Mouse (Mus musculus): Measurements from ENCODE around the gene Slc10a7. TPM values are rescaled to one million over a fixed set of nuclear protein-coding genes. Genes with fewer than 3 reads are reported as not detected.

The Slc10a7 gene
- polyA plus RNA-seq, 1 experiment from 2014 or later: 22.8 TPM

DNA sequence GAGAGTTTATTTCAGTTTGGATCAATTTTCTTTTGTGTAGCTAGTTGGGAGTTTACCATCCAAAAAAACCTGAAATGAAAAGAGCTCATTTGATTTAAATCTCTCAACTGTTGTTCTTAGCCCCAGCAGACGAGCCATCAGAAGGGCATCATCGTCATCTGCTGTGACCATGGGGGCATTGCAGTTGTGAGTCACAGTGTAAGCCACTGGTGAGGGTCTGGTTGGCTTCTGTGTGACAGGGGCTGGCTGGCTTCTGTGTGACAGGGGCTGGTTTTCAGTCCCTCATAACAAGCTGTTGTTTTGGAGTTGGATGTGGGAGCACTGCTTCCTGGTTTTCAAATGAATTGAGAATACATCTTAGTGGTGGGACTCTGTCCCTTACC is 41.6 kb downstream of the Slc10a7 start:
- peaks cover 12% of the 10 kb centered on the region for H3K4me1 ChIP-seq
- no peak overlapping the region for H3K4me2 ChIP-seq (replicated peaks)
- WGBS: 57% methylated on average over 2 of the region's 2 CpGs
- H3K27ac ChIP-seq: no peak overlapping the region
- H3K9ac ChIP-seq: no peak overlapping the region
- no peaks in the 10 kb centered on the region for H3K9me3 ChIP-seq
- no peak for ATAC-seq (ENCODE audit: low FRiP score, low read depth)
- no peaks in the 10 kb centered on the region for H3K27me3 ChIP-seq
- H3K36me3 ChIP-seq: no peaks in the 10 kb centered on the region
- no peak overlapping the region for H3K4me3 ChIP-seq

DNA sequence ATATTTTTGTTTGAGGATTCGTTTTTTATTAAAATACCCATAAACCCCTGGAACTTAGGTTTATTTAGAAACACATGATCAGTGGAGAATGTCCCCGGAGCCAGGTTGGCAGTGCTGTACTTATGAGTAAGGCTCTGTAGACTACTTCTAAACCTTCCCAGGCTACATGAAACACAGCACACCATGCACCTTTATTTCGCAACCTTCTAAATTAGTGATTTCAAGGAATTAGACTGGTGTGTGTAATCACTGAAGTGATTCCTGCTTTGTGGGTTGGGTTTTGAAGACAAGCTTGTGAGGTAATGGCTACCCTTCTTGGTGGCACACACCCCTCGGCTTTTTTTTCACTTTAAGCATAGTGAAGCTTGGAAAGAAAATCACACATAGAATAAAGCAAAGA is 46.7 kb downstream of the Slc10a7 start:
- no peaks in the 10 kb centered on the region for H3K9me3 ChIP-seq
- no peaks in the 10 kb centered on the region for H3K36me3 ChIP-seq
- no peak overlapping the region for H3K27ac ChIP-seq
- no peak overlapping the region for H3K4me3 ChIP-seq
- H3K4me1 ChIP-seq: peaks cover 11% of the 10 kb centered on the region
- ATAC-seq (ENCODE audit: low FRiP score, low read depth): no peak
- no peaks in the 10 kb centered on the region for H3K27me3 ChIP-seq
- WGBS: 89% methylated on average over 4 of the region's 4 CpGs
- no peak overlapping the region for H3K9ac ChIP-seq
- H3K4me2 ChIP-seq (replicated peaks): no peak overlapping the region

DNA sequence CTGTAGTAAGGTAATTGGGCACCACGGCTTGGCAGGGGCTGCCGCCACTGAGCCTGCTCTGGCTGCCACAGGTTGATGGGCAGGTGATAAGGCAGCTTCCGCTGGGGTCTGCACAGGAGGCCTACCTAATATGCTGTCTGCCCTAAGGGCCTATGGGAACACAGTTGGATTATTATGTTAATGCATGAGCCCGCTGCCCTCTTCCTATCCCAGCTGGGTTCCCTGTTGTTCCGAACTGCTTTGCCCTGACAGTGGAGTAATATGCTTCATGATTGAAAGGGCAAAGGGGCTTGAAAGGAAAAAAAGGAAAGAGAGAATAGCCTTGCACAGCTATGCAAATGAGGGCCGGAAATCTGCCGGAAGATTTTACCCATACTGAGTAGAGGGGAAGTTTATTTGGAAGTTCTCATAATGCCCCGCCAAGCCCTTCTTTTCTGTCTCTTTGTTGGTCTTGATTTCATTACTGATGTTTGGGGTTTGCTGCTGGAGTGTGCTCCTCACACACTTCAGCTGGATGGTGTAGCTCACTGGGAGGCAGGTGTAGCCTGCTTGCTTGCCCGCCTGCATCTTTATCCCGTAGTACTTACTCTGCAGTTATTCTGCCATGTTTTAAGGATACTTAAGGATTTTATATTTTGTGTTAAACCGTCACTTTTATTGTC is 47.8 kb downstream of the Slc10a7 start:
- H3K4me1 ChIP-seq: peaks cover 9% of the 10 kb centered on the region; the same call in 1 of the 2 replicates
- H3K4me3 ChIP-seq: no peak overlapping the region
- no peak overlapping the region for H3K27ac ChIP-seq
- H3K4me2 ChIP-seq (replicated peaks): no peak overlapping the region
- H3K27me3 ChIP-seq: no peaks in the 10 kb centered on the region
- H3K36me3 ChIP-seq: peaks cover 5% of the 10 kb centered on the region
- no peak for ATAC-seq (ENCODE audit: low FRiP score, low read depth)
- 0 out of 2 replicates have a peak, but pooled peaks cover 4% of the 10 kb centered on the region for H3K9me3 ChIP-seq
- WGBS: 70% methylated on average over 11 of the region's 11 CpGs
- no peak overlapping the region for H3K9ac ChIP-seq

DNA sequence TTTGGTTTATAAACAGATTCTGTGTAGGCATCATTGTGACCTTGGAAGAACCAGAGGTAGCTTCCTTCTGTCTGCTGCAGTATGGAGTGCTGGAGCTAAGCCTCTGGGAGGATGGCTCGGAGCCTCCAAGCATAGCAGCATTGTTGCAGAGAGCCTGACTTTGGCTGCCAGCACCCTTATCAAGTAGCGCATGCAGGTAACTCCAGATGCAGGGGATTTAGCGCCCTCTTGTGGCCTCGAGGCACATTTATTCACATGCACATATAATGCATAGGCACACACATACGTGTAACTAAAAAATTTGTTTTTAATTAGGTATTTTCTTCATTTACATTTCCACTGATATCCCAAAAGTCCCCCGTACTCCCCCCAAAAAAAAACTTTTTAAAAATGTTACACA is 52.5 kb downstream of the Slc10a7 start:
- 92% methylated on average over 6 of the region's 6 CpGs for WGBS
- no peak for ATAC-seq (ENCODE audit: low FRiP score, low read depth)
- H3K4me1 ChIP-seq: peaks cover 9% of the 10 kb centered on the region; the same call in 1 of the 2 replicates
- no peak overlapping the region for H3K9ac ChIP-seq
- no peak overlapping the region for H3K4me3 ChIP-seq
- H3K27ac ChIP-seq: no peak overlapping the region
- no peak overlapping the region for H3K4me2 ChIP-seq (replicated peaks)
- 0 out of 2 replicates have a peak, but pooled peaks cover 4% of the 10 kb centered on the region for H3K9me3 ChIP-seq
- no peaks in the 10 kb centered on the region for H3K27me3 ChIP-seq
- H3K36me3 ChIP-seq: peaks cover 10% of the 10 kb centered on the region

DNA sequence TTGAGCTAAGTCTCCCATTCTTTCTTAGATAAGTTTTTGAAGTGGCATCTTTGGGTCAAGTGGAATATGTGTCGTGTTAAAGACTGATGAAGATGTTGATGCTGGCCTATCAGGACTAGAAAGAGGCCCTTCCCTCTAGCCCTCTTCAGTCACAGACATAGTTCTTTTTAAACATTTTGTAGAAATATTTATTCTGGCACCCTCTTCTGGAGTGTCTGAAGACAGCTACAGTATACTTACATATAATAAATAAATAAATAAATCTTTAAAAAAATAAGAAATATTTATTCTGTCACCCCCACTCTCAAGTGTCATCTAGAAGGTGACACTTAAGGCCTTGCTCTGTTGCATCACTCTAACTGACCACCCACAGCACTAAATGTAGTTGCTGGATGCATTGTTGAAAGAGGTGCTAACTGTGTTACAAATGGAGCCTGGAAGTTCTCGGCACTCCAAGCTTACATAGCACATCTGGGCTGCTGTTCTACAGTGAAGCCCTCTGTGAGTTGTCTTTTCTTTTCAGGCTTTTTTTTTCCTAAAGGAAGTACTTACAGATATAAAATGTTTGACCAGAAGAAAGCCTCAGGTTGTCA is 54.4 kb downstream of the Slc10a7 start:
- Histone ChIP-seq H3K4me1 (peaks cover 6% of the 10 kb centered on the region; the same call in 1 of the 2 replicates), H3K4me3 (no peak overlapping the region), H3K36me3 (peaks cover 10% of the 10 kb centered on the region), H3K9ac (no peak overlapping the region), H3K27me3 (no peaks in the 10 kb centered on the region), H3K9me3 (0 out of 2 replicates have a peak, but pooled peaks cover 4% of the 10 kb centered on the region), H3K4me2 (replicated peaks) (no peak overlapping the region), H3K27ac (no peak overlapping the region)
- no peak for ATAC-seq (ENCODE audit: low FRiP score, low read depth)
- 76% methylated on average over 2 of the region's 2 CpGs for WGBS

DNA sequence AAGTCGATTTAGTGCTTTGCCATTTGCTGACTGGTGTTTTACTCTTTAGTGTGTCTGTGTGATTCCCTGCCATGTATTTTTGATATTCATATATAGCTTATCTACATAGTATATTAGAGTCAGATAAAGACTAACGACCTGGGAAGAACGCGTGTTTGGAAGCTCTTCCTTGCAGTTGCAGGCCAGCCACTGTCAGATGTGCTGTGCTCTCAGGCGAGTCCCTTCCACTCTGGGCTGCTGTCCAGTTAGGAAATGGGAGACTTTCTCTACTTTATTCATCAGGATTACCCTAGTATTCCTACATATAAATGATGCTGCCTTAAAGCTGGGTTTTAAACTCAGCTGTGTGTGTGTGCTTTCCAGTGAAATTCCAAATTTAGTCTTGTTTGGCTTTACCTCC is 55.1 kb downstream of the Slc10a7 start:
- no peak for ATAC-seq (ENCODE audit: low FRiP score, low read depth)

DNA sequence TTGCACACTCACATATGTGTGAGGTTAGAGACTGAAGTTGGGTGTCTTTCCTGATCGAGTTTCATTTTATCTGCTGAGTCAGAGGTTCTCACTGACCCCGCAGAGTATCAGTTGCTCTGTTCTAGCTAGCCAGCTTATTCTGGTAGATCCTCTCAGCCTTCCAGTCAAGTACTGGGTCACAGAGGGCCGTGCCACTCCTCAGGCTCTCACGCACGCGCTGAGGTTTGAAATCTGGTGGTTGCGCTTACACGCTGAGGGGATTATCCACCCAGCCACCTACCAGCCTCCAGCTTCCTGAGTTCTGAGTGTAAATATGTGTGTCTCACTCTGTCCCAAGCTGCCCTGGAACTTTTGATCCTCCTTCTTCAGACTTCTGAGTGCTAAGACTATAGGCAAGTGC is 59.0 kb downstream of the Slc10a7 start:
- H3K9ac ChIP-seq: no peak overlapping the region
- peaks cover 5% of the 10 kb centered on the region for H3K36me3 ChIP-seq
- H3K27me3 ChIP-seq: no peaks in the 10 kb centered on the region
- 78% methylated on average over 8 of the region's 8 CpGs for WGBS
- H3K9me3 ChIP-seq: no peaks in the 10 kb centered on the region
- H3K4me2 ChIP-seq (replicated peaks): no peak overlapping the region
- ATAC-seq (ENCODE audit: low FRiP score, low read depth): no peak
- no peak overlapping the region for H3K27ac ChIP-seq
- peaks cover 13% of the 10 kb centered on the region for H3K4me1 ChIP-seq
- no peak overlapping the region for H3K4me3 ChIP-seq

More for the DNA sequence above, 55.1 kb downstream of the Slc10a7 start:
- H3K4me1 ChIP-seq: peaks cover 5% of the 10 kb centered on the region; the same call in 1 of the 2 replicates
- H3K27ac ChIP-seq: no peak overlapping the region
- H3K4me2 ChIP-seq (replicated peaks): no peak overlapping the region
- H3K9ac ChIP-seq: no peak overlapping the region
- H3K27me3 ChIP-seq: no peaks in the 10 kb centered on the region
- WGBS: 85% methylated on average over 5 of the region's 5 CpGs
- H3K4me3 ChIP-seq: no peak overlapping the region
- peaks cover 10% of the 10 kb centered on the region for H3K36me3 ChIP-seq
- H3K9me3 ChIP-seq: 0 out of 2 replicates have a peak, but pooled peaks cover 4% of the 10 kb centered on the region

DNA sequence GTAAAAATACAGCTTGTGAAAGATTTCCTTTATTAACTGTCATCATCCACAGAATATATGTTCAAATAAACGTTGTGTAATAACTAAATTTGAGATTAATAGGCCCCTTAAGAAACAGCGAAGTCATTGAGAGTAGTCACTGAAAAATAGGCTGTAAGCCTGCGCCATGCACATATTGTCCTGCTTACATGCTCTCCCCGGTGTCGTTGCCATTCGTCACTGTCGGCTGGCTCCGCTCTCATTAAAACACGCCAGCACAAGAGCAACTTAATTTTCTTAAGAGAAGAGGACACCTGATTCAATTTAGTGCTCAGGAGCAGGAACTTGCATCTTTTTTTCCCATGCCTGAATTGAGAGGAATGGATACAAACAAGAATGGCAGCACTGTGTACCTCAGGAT is 62.4 kb downstream of the Slc10a7 start:
- WGBS: 16% methylated on average over 9 of the region's 9 CpGs

DNA sequence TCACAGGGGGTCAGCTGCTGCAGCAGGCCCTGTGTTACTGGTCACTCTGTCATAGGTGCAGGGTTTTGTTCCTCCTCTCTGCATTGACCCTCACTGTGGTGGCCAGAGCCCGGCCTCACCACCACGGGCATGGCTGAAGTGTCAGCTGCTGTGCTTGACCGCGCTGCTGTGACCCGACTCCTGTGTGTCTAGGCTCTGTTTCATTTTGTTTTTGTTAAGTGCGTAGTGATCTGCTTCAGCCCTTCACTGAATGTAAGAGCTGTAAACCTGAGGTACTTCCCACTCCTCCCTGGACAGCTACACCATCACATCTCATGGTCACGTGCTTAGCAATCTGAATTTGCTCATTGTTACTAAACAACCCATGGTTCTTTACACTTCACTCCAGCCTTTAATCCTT is 65.1 kb downstream of the Slc10a7 start:
- Histone ChIP-seq H3K27me3 (no peaks in the 10 kb centered on the region), H3K4me3 (no peak overlapping the region)
- 89% methylated on average over 7 of the region's 7 CpGs for WGBS

More for the DNA sequence above, 62.4 kb downstream of the Slc10a7 start:
- Histone ChIP-seq H3K36me3 (no peaks in the 10 kb centered on the region), H3K9me3 (no peaks in the 10 kb centered on the region), H3K4me3 (no peak overlapping the region), H3K27ac (no peak overlapping the region), H3K27me3 (no peaks in the 10 kb centered on the region), H3K4me1 (peaks cover 28% of the 10 kb centered on the region), H3K4me2 (replicated peaks) (no peak overlapping the region), H3K9ac (no peak overlapping the region)
- no peak for ATAC-seq (ENCODE audit: low FRiP score, low read depth)

DNA sequence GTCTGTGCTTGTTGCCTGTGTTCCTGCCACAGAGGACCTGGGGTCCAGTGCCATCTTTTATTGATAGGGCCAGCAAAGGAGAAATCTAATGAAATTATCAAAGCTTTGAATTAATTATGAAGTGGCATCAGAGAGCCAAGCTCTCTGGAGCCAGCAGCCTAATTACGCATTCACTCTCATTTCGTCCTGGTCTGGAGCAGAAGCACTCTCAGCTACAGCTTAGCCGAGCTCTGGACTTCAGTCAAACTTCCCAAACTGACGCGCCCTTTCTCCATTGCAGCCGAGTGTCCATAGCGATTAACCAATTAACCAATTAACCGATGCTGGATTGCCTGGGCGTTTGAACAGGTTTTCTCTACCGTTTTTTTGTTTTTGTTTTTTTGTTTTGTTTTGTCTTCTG is 68.4 kb downstream of the Slc10a7 start:
- no peaks in the 10 kb centered on the region for H3K9me3 ChIP-seq
- H3K9ac ChIP-seq: no peak overlapping the region
- H3K4me2 ChIP-seq (replicated peaks): no peak overlapping the region
- no peaks in the 10 kb centered on the region for H3K36me3 ChIP-seq
- no peak for ATAC-seq (ENCODE audit: low FRiP score, low read depth)
- peaks cover 15% of the 10 kb centered on the region for H3K4me1 ChIP-seq
- 57% methylated on average over 10 of the region's 10 CpGs for WGBS
- H3K27ac ChIP-seq: no peak overlapping the region
- H3K27me3 ChIP-seq: no peaks in the 10 kb centered on the region
- H3K4me3 ChIP-seq: no peak overlapping the region

More for the DNA sequence above, 65.1 kb downstream of the Slc10a7 start:
- no peak overlapping the region for H3K27ac ChIP-seq
- peaks cover 28% of the 10 kb centered on the region for H3K4me1 ChIP-seq
- H3K36me3 ChIP-seq: no peaks in the 10 kb centered on the region
- no peak overlapping the region for H3K4me2 ChIP-seq (replicated peaks)
- no peak overlapping the region for H3K9ac ChIP-seq
- no peak for ATAC-seq (ENCODE audit: low FRiP score, low read depth)
- H3K9me3 ChIP-seq: no peaks in the 10 kb centered on the region

DNA sequence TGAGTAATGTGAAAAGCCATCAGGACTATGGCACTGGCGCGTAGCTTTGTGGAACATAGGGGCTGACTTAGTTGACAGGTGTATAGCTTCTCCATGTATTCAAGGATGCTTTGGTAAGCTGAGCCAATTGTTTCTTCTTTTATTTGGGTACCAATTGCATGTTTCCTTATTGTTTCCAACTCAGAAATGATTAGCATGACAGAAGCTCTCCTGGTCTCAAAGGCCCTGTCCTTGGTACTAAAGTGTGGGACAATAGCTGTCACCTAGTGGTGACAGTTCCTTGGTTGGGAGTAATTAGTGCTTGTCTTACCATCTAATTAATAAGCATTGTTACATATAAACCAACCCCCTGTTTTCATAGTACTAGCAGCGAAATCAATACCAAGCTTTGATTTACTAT is 68.9 kb downstream of the Slc10a7 start:
- H3K4me2 ChIP-seq (replicated peaks): no peak overlapping the region
- no peak overlapping the region for H3K9ac ChIP-seq
- no peaks in the 10 kb centered on the region for H3K36me3 ChIP-seq
- WGBS: 85% methylated on average over 3 of the region's 3 CpGs
- H3K9me3 ChIP-seq: no peaks in the 10 kb centered on the region
- H3K27me3 ChIP-seq: no peaks in the 10 kb centered on the region
- peaks cover 15% of the 10 kb centered on the region for H3K4me1 ChIP-seq
- H3K27ac ChIP-seq: no peak overlapping the region
- ATAC-seq (ENCODE audit: low FRiP score, low read depth): no peak
- no peak overlapping the region for H3K4me3 ChIP-seq

DNA sequence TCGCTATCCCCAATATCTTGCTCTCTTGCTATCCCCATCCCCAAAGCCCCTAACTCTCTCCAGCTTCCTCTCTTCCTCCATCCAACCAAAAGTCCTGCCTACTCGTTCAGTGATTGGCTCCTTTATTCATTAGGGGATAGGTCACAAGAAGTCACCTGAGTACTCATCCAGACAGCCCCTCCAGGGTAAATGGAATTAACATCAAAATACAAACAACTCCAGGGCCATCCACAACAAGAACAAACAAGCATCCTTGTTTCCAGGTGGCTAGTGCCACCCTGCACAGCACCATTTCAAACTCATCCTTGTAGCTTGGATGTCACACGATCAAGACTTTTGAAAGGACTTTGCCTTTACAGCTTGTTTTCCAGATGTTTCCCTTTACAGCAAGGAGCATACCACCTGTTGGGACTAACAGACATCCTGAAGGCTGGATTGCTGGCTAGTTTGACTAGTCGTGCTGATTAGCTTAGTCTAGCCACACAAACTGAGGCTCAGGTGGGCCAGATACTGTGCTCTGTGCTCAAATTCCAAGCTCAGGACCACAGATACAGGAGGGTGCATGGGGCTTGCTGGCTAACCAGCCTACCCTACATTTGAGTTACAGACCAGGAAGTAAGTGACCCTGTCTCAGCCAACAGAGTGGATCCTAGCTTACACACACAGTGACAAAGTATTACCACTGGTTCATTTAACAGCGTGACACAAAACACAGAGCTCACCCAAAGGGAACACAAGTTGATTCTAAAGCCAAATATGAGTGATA is 75.0 kb downstream of the Slc10a7 start:
- no peaks in the 10 kb centered on the region for H3K9me3 ChIP-seq
- no peaks in the 10 kb centered on the region for H3K36me3 ChIP-seq
- ATAC-seq (ENCODE audit: low FRiP score, low read depth): no peak
- H3K9ac ChIP-seq: no peak overlapping the region
- H3K27me3 ChIP-seq: no peaks in the 10 kb centered on the region
- H3K4me3 ChIP-seq: no peak overlapping the region
- H3K4me2 ChIP-seq (replicated peaks): no peak overlapping the region
- H3K27ac ChIP-seq: no peak overlapping the region
- WGBS: 59% methylated on average over 5 of the region's 5 CpGs
- peaks cover 19% of the 10 kb centered on the region for H3K4me1 ChIP-seq
